Mouse (Mus musculus) embryonic fibroblast, embryonic 13.5 days (primary cell): ENCODE measurements at regions not wholly inside any gene's neighbourhood (a gene's known extent, or its start where the extent isn't known, plus 50 kb on each side); places are given as distances from the start of the nearest gene placed in this dataset.

Experiments used
- H3K27ac ChIP-seq: 2 replicates; pipeline ENCODE4 v1.5.1; 2012; ENCODE audit warnings: low read length, control low read depth, inconsistent platforms; ENCODE audit not compliant: insufficient read depth
- H3K4me1 ChIP-seq: 2 replicates; pipeline ENCODE4 v1.6.1; 2011; ENCODE audit warnings: low read length; ENCODE audit not compliant: control insufficient read depth, insufficient read depth
- H3K4me3 ChIP-seq: 2 replicates; pipeline ENCODE4 v1.5.1; 2011; ENCODE audit warnings: mild to moderate bottlenecking, control low read depth, low read length; ENCODE audit not compliant: insufficient read depth
- CTCF ChIP-seq: IDR thresholded peaks from 2 replicates; pipeline ENCODE4 v1.5.1; 2011; ENCODE audit warnings: mild to moderate bottlenecking, control low read depth, low read length, moderate library complexity, borderline replicate concordance; ENCODE audit not compliant: insufficient read depth
- POLR2A ChIP-seq: IDR thresholded peaks from 2 replicates; pipeline ENCODE4 v1.6.1; 2011; ENCODE audit warnings: low read depth, mild to moderate bottlenecking, control low read depth, low read length, moderate library complexity

GRCm38 (mm10) chr13:85352061-85352460 is 63.1 kb upstream of the Rasa1 start:
- H3K27ac ChIP-seq: no peak overlapping the region
- TF ChIP-seq CTCF: no peak
- TF ChIP-seq POLR2A: no peak
- H3K4me3 ChIP-seq: no peak overlapping the region
- no peaks in the 10 kb centered on the region for H3K4me1 ChIP-seq
